Comparison of ENCODE assay signal across 14 mouse cellular contexts in genomic region chr3:132628741-132629140, GRCm38 (mm10). TPM values are rescaled to one million over a fixed set of nuclear protein-coding genes. Genes with fewer than 3 reads are reported as not detected.
DNase-seq lines count a peak whose midpoint lies in the region; ATAC-seq and TF ChIP-seq lines count a peak whose summit lies in the region.
"Had no signal": no experiment of that assay in that cellular context is flagged by ENCODE, and none has a peak within 500 bp of the region (broad histone marks: within the 10 kb centered on the region; RNA-seq: fewer than 3 reads in every experiment).

No protein-coding gene starts in this region.

- no peak for ATAC-seq in lung, embryonic 14.5 days (ENCODE audit: insufficient read depth)
- ATAC-seq in intestine, embryonic 15.5 days: peak; percentile 33

- H3K9ac ChIP-seq in lung, embryonic 14.5 days: no peak overlapping the region
- no peak overlapping the region for H3K9ac ChIP-seq in intestine, embryonic 15.5 days
- H3K9ac ChIP-seq: forebrain, embryonic 12.5 days had no signal

- 20% methylated on average over 8 of the region's 8 CpGs for WGBS in lung, embryonic 14.5 days
- 30% methylated on average over 8 of the region's 8 CpGs for WGBS in intestine, embryonic 15.5 days
- 26% methylated on average over 8 of the region's 8 CpGs for WGBS in small intestine, adult 2 months

- H3K4me3 ChIP-seq in gastrocnemius, adult 2 months: no peak overlapping the region
- no peak overlapping the region for H3K4me3 ChIP-seq in lung, embryonic 14.5 days (ENCODE audit: low read depth, low read length)
- no peak overlapping the region for H3K4me3 ChIP-seq in intestine, embryonic 15.5 days (replicated peaks)
- no peak overlapping the region for H3K4me3 ChIP-seq in small intestine, adult 2 months (ENCODE audit: low read depth, low read length)
- H3K4me3 ChIP-seq: forebrain, embryonic 12.5 days had no signal

- TF ChIP-seq CTCF in gastrocnemius, adult 2 months (IDR thresholded peaks at IDR 0.05): peak; percentile 13; the same call in 1 of the 2 replicates
- TF ChIP-seq CTCF in lung, embryonic 14.5 days (IDR thresholded peaks at IDR 0.05; ENCODE audit: low read depth): peak; percentile 37; the same call in 1 of the 2 replicates
- no peak for TF ChIP-seq CTCF in small intestine, adult 2 months (IDR thresholded peaks at IDR 0.05; ENCODE audit: extremely low read depth, insufficient read length, insufficient replicate concordance, low read depth, low read length)

- intact Hi-C loops in gastrocnemius, adult 2 months (cut with DNase I): no loop called here

- TF ChIP-seq POLR2A in small intestine, adult 2 months (IDR thresholded peaks at IDR 0.05; ENCODE audit: low read depth, low read length): no peak

- no peaks in the 10 kb centered on the region for H3K36me3 ChIP-seq in lung, embryonic 14.5 days (ENCODE audit: insufficient read depth)
- no peaks in the 10 kb centered on the region for H3K36me3 ChIP-seq in intestine, embryonic 15.5 days
- 0 out of 2 replicates have a peak, but pooled peaks cover 3% of the 10 kb centered on the region for H3K36me3 ChIP-seq in small intestine, adult 2 months (ENCODE audit: control insufficient read depth, insufficient read depth, low read length)
- H3K36me3 ChIP-seq: forebrain, embryonic 12.5 days had no signal

- H3K9me3 ChIP-seq in lung, embryonic 14.5 days (ENCODE audit: low read depth, low read length): no peaks in the 10 kb centered on the region
- no peaks in the 10 kb centered on the region for H3K9me3 ChIP-seq in intestine, embryonic 15.5 days
- H3K9me3 ChIP-seq: forebrain, embryonic 12.5 days had no signal

- DNase-seq in gastrocnemius, adult 2 months: no peak
- DNase-seq in gastrocnemius, postnatal 25 days: no peak
- DNase-seq in lung, embryonic 14.5 days: peak; percentile 66
- no peak for DNase-seq in lung, postnatal 25 days (ENCODE audit: low spot score)
- DNase-seq in neural tube, embryonic 10.5 days (ENCODE audit: extremely low spot score, low spot score): no peak
- no peak for DNase-seq in cerebellum, adult 8-10 months
- DNase-seq: cerebellum, adult 18-20 months; lung, adult 2 months had no signal

- H3K27me3 ChIP-seq in lung, embryonic 14.5 days (ENCODE audit: insufficient read depth, low read length): no peaks in the 10 kb centered on the region
- H3K27me3 ChIP-seq in intestine, embryonic 15.5 days (replicated peaks): no peaks in the 10 kb centered on the region
- H3K27me3 ChIP-seq in small intestine, adult 2 months (ENCODE audit: control insufficient read depth, insufficient read depth, low read length): no peaks in the 10 kb centered on the region
- H3K27me3 ChIP-seq: forebrain, embryonic 12.5 days had no signal

- H3K27ac ChIP-seq in gastrocnemius, adult 2 months: no peak overlapping the region
- no peak overlapping the region for H3K27ac ChIP-seq in lung, embryonic 14.5 days (ENCODE audit: low read depth)
- H3K27ac ChIP-seq in intestine, embryonic 15.5 days: no peak overlapping the region
- H3K27ac ChIP-seq in small intestine, adult 2 months (ENCODE audit: insufficient read depth, low read depth, low read length): peak overlapping the region; percentile 7; the same call in 1 of the 2 replicates
- H3K27ac ChIP-seq: forebrain, embryonic 12.5 days had no signal

- 0 out of 2 replicates have a peak overlapping the region, but pooled peaks have one; percentile 20 for H3K4me2 ChIP-seq in lung, embryonic 14.5 days
- no peak overlapping the region for H3K4me2 ChIP-seq in intestine, embryonic 15.5 days (replicated peaks)
- H3K4me2 ChIP-seq: forebrain, embryonic 12.5 days had no signal

- no peaks in the 10 kb centered on the region for H3K4me1 ChIP-seq in lung, embryonic 14.5 days (ENCODE audit: insufficient read depth)
- H3K4me1 ChIP-seq in intestine, embryonic 15.5 days (replicated peaks): peaks cover 5% of the 10 kb centered on the region; the same call in 1 of the 2 replicates
- H3K4me1 ChIP-seq in small intestine, adult 2 months (ENCODE audit: control insufficient read depth, insufficient read depth, insufficient read length, low read length): no peaks in the 10 kb centered on the region
- H3K4me1 ChIP-seq: forebrain, embryonic 12.5 days had no signal

RNA-seq across cellular contexts. Expression of gene Gimd1, which starts 0.9 kb away (rescaled TPM):
- not detected for total RNA-seq in gastrocnemius, adult 2 months (2021)
- total RNA-seq in gastrocnemius, postnatal 25 days (2021): not detected
- not detected in 2 replicates for polyA plus RNA-seq in lung, embryonic 14.5 days (2014; fragmentation: Nextera tagmentation; extraction: Ambion mirVana)
- polyA plus RNA-seq in intestine, embryonic 15.5 days (2015; fragmentation: Nextera tagmentation; extraction: Ambion mirVana): 11.2 and 12.1 TPM in 2 replicates
- polyA plus RNA-seq in small intestine, adult 2 months (2012; rRNA removed): 8.4 and 56.1 TPM in 2 replicates
- total RNA-seq: layer of hippocampus, adult 18-20 months; monocyte, adult 5-6 weeks had no signal
- polyA plus RNA-seq: forebrain, embryonic 12.5 days; heart, embryonic 16.5 days; lung, adult 2 months had no signal

RNA-seq across cellular contexts. Expression of gene Tbck, which starts 55.2 kb away (rescaled TPM):
- 1 to 10 TPM; 9.6 to 9.8 TPM for total RNA-seq in gastrocnemius, adult 2 months (2021)
- total RNA-seq in gastrocnemius, postnatal 25 days (2021): 1 to 10 TPM; 8.2 to 8.9 TPM
- 19.0 and 19.6 TPM in 2 replicates for polyA plus RNA-seq in lung, embryonic 14.5 days (2014; fragmentation: Nextera tagmentation; extraction: Ambion mirVana)
- polyA plus RNA-seq in intestine, embryonic 15.5 days (2015; fragmentation: Nextera tagmentation; extraction: Ambion mirVana): 16.0 and 17.0 TPM in 2 replicates
- polyA plus RNA-seq in small intestine, adult 2 months (2012; rRNA removed): 1.1 and 2.7 TPM in 2 replicates

RNA-seq across cellular contexts. Expression of gene Aimp1, which starts 55.4 kb away (rescaled TPM):
- total RNA-seq in gastrocnemius, adult 2 months (2021): 10 to 100 TPM; 75.0 to 77.1 TPM
- total RNA-seq in gastrocnemius, postnatal 25 days (2021): 10 to 100 TPM; 75.5 to 77.7 TPM
- 77.4 and 79.5 TPM in 2 replicates for polyA plus RNA-seq in lung, embryonic 14.5 days (2014; fragmentation: Nextera tagmentation; extraction: Ambion mirVana)
- polyA plus RNA-seq in intestine, embryonic 15.5 days (2015; fragmentation: Nextera tagmentation; extraction: Ambion mirVana): 70.4 and 72.4 TPM in 2 replicates
- polyA plus RNA-seq in small intestine, adult 2 months (2012; rRNA removed): 1.5 and 4.9 TPM in 2 replicates

Comparison
In these comparisons a context has a peak if more than half of its experiments do, and no peak if none do; other contexts are left out.
1. RNA of gene Aimp1, which starts 55.4 kb away (polyA plus RNA-seq): 77.4 to 79.5 TPM in lung, embryonic 14.5 days and 70.4 to 72.4 TPM in intestine, embryonic 15.5 days; 1.5 to 4.9 TPM in small intestine, adult 2 months; every median in the first group is over 10 times any median in the second.